Mouse (Mus musculus) lung, embryonic 15.5 days (tissue): ENCODE measurements around the gene Hist2h2be. TPM values are rescaled to one million over a fixed set of nuclear protein-coding genes. Genes with fewer than 3 reads are reported as not detected.
"Not testable (repeated sequence)": the region's sequence is repeated elsewhere in the genome, so short reads cannot be mapped to it uniquely, and the experiment has no call there.

Experiments used
- ATAC-seq: fragments of 200-750 bp; cut with Nextera tagmentation; 2 replicates; pipeline ENCODE4 v1.8.0; 2017; ENCODE audit warnings: moderate number of reproducible peaks, borderline replicate concordance; ENCODE audit not compliant: low FRiP score, low TSS enrichment; ENCODE audit errors: extremely low read depth
- H3K27ac ChIP-seq: fragments of 300-500 bp; sonication (generic); 2 replicates; pipeline ENCODE4 v1.5.1; 2015; ENCODE audit warnings: moderate library complexity, mild to moderate bottlenecking, inconsistent platforms
- H3K27me3 ChIP-seq: fragments of 300-500 bp; sonication (generic); 2 replicates; pipeline ENCODE4 v1.6.1; 2015; ENCODE audit warnings: inconsistent platforms
- H3K36me3 ChIP-seq: fragments of 300-500 bp; sonication (generic); 2 replicates; pipeline ENCODE4 v1.6.1; 2015; ENCODE audit warnings: inconsistent platforms
- H3K4me1 ChIP-seq: fragments of 300-500 bp; sonication (generic); 2 replicates; pipeline ENCODE4 v1.6.1; 2015; ENCODE audit warnings: inconsistent platforms
- H3K4me2 ChIP-seq: fragments of 300-500 bp; sonication (generic); 2 replicates; pipeline ENCODE4 v1.6.1; 2015; ENCODE audit warnings: inconsistent platforms, mild to moderate bottlenecking, moderate library complexity
- H3K4me3 ChIP-seq: fragments of 300-500 bp; sonication (generic); 2 replicates; pipeline ENCODE4 v1.5.1; 2015; ENCODE audit warnings: mild to moderate bottlenecking, inconsistent platforms
- H3K9ac ChIP-seq: fragments of 300-500 bp; sonication (generic); 2 replicates; pipeline ENCODE4 v1.6.1; 2015; ENCODE audit warnings: inconsistent platforms
- H3K9me3 ChIP-seq: fragments of 300-500 bp; sonication (generic); 2 replicates; pipeline ENCODE4 v1.6.1; 2016; ENCODE audit warnings: inconsistent platforms
- WGBS: fragments of 180-500 bp; shearing (Covaris S2); methylation state at CpG from one replicate; pipeline ENCODE4 v1.1.7; 2015; 5-methylcytosine and 5-hydroxymethylcytosine counted together
- polyA plus RNA-seq: library from polyadenylated mRNA; unstranded; fragments of >200 nt; fragmentation: Nextera tagmentation; extraction: Ambion mirVana; gene quantifications from 2 replicates; pipeline ENCODE4 v1.2.1, GENCODE M21; 2015

The Hist2h2be gene
- polyA plus RNA-seq, 1 experiment from 2014 or later: 7.4 TPM

GRCm38 (mm10) chr3:96245003-96245886 lies 24.3 kb downstream of the Hist2h2be start, which contains the start of gene Hist2h2aa1:
TSS of gene Hist2h2aa1 (plus strand) at chr3:96245497.
- Histone ChIP-seq H3K4me3 (peak within 1 kb of the TSS; percentile 51), H3K4me1 (peaks cover 41% of the 10 kb centered on the region), H3K9ac (peak within 1 kb of the TSS; percentile 83), H3K4me2 (peak within 1 kb of the TSS; percentile 63), H3K27ac (peak within 1 kb of the TSS; percentile 99)
- peak; percentile 87 for ATAC-seq
- not testable (repeated sequence) for H3K9me3 ChIP-seq, H3K27me3 ChIP-seq, H3K36me3 ChIP-seq
- WGBS: under 1% methylated on average over 32 of the region's 88 CpGs

GRCm38 (mm10) chr3:96246018-96246417 lies 25.1 kb downstream of the Hist2h2be start:
- 0 out of 2 replicates have a peak overlapping the region, but pooled peaks have one; percentile 29 for H3K9ac ChIP-seq
- WGBS: 0% methylated on average over 12 of the region's 21 CpGs

GRCm38 (mm10) chr3:96246427-96246856 lies 25.5 kb downstream of the Hist2h2be start, which contains the start of gene Hist2h3c1:
TSS of gene Hist2h3c1 (plus strand) at chr3:96246685.
- Histone ChIP-seq H3K4me3 (peak within 1 kb of the TSS; percentile 46), H3K4me1 (peaks cover 34% of the 10 kb centered on the region), H3K4me2 (peak within 1 kb of the TSS; percentile 59), H3K27ac (peak within 1 kb of the TSS; percentile 83), H3K9ac (peak within 1 kb of the TSS; percentile 37)
- H3K36me3 ChIP-seq, H3K27me3 ChIP-seq, H3K9me3 ChIP-seq: not testable (repeated sequence)
- ATAC-seq: peak; percentile 94
- 0% methylated on average over 6 of the region's 47 CpGs for WGBS

More at GRCm38 (mm10) chr3:96246018-96246417, 25.1 kb downstream of the Hist2h2be start:
- H3K27ac ChIP-seq: peak overlapping the region; percentile 83
- H3K27me3 ChIP-seq, H3K9me3 ChIP-seq, H3K4me2 ChIP-seq, ATAC-seq, H3K36me3 ChIP-seq: not testable (repeated sequence)
- peak overlapping the region; percentile 34 for H3K4me3 ChIP-seq
- H3K4me1 ChIP-seq: peaks cover 37% of the 10 kb centered on the region

GRCm38 (mm10) chr3:96247356-96248140 lies 26.6 kb downstream of the Hist2h2be start:
- Histone ChIP-seq H3K36me3 (no peaks in the 10 kb centered on the region), H3K9ac (peak overlapping the region; percentile 37), H3K27me3 (peaks cover 5% of the 10 kb centered on the region; the same call in 1 of the 2 replicates), H3K4me2 (peak overlapping the region; percentile 59), H3K9me3 (no peaks in the 10 kb centered on the region), H3K4me1 (peaks cover 34% of the 10 kb centered on the region), H3K4me3 (peak overlapping the region; percentile 46), H3K27ac (peak overlapping the region; percentile 49)
- no peak for ATAC-seq
- 2% methylated on average over 11 of the region's 11 CpGs for WGBS

DNA sequence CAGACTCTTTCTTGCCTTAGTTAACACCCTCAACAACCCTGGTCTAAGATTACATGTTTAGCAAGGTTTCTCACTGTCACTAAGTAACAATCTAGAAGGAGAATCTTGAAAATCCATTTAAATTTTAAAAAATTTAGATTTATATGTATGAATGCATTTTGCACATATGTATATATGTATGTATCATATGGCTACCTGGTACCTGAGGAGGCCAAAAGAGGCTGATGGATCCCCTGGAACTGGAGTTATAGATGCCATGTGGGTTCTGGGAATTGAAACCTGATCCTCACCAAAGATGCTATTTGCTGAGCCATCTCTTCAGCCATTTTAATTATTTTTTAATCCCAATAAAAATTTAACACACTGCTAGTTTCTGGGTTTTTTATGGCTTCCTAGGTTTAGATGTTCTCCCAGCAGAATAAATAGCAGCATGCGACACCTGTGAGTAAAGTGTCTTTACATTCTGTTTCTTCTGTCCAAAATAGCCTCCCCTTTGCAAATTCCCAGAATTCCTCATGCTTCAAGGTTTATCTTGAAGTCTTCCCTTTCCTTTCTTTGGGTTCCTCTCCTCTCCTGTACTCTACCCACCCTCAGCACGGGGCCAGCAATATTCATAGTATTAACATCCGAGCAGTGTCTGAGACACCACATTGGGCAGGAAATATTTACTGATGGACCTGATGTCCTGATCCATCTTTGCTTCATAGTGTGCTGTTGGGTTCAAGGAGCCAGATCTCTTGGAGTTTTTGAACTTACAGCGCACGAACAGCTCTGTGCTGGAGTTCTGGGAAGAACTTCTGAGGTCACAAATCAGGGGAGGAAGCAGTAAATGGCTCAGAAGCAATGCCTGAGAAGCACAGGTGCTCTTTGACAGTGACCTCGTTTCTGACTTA lies 27.5 kb downstream of the Hist2h2be start:
- Histone ChIP-seq H3K36me3 (no peaks in the 10 kb centered on the region), H3K27me3 (peaks cover 13% of the 10 kb centered on the region; the same call in 1 of the 2 replicates), H3K4me2 (peak overlapping the region; percentile 59), H3K27ac (no peak overlapping the region), H3K4me1 (peaks cover 31% of the 10 kb centered on the region), H3K4me3 (peak overlapping the region; percentile 46), H3K9ac (peak overlapping the region; percentile 37), H3K9me3 (no peaks in the 10 kb centered on the region)
- WGBS: 35% methylated on average over 6 of the region's 6 CpGs
- no peak for ATAC-seq

- ATAC-seq: no peak
- Histone ChIP-seq H3K4me2 (peak overlapping the region; percentile 59), H3K4me3 (peak overlapping the region; percentile 46), H3K4me1 (peaks cover 25% of the 10 kb centered on the region), H3K9me3 (no peaks in the 10 kb centered on the region), H3K9ac (no peak overlapping the region), H3K27ac (no peak overlapping the region), H3K36me3 (no peaks in the 10 kb centered on the region), H3K27me3 (peaks cover 19% of the 10 kb centered on the region; the same call in 1 of the 2 replicates)
- 38% methylated on average over 4 of the region's 4 CpGs for WGBS
Observed at GRCm38 (mm10) chr3:96249034-96249345, 28.1 kb downstream of the Hist2h2be start.

DNA sequence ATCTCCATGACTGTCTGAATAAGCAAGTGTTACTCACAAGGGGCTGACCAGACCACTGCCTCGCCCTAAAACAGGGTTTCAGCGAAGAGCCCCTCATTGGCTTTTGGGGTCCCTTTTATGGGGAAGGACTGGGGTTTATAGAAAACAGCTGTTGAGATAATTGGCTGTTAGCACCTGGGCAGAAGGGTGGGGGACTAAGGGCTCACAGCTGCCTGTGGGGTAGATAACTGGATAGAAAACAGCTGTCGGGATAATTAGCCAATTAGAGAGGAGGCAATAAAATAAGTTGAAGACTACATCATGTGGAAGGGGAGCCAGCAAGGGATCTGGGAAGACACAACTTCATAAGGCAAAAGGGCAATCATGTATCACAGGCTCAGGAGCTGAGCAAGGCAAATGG lies 30.0 kb downstream of the Hist2h2be start:
- Histone ChIP-seq H3K4me2 (no peak overlapping the region), H3K27ac (no peak overlapping the region), H3K4me3 (no peak overlapping the region), H3K9me3 (no peaks in the 10 kb centered on the region), H3K27me3 (peaks cover 34% of the 10 kb centered on the region), H3K36me3 (no peaks in the 10 kb centered on the region), H3K9ac (no peak overlapping the region), H3K4me1 (peaks cover 19% of the 10 kb centered on the region)
- ATAC-seq: no peak
- 74% methylated on average over 3 of the region's 3 CpGs for WGBS

GRCm38 (mm10) chr3:96251787-96252186 lies 30.9 kb downstream of the Hist2h2be start:
- H3K4me3 ChIP-seq: no peak overlapping the region
- H3K36me3 ChIP-seq: no peaks in the 10 kb centered on the region
- ATAC-seq: no peak
- peaks cover 21% of the 10 kb centered on the region for H3K4me1 ChIP-seq
- peaks cover 34% of the 10 kb centered on the region for H3K27me3 ChIP-seq
- 83% methylated on average over 3 of the region's 3 CpGs for WGBS
- no peak overlapping the region for H3K27ac ChIP-seq
- no peak overlapping the region for H3K9ac ChIP-seq
- H3K9me3 ChIP-seq: no peaks in the 10 kb centered on the region
- H3K4me2 ChIP-seq: no peak overlapping the region

DNA sequence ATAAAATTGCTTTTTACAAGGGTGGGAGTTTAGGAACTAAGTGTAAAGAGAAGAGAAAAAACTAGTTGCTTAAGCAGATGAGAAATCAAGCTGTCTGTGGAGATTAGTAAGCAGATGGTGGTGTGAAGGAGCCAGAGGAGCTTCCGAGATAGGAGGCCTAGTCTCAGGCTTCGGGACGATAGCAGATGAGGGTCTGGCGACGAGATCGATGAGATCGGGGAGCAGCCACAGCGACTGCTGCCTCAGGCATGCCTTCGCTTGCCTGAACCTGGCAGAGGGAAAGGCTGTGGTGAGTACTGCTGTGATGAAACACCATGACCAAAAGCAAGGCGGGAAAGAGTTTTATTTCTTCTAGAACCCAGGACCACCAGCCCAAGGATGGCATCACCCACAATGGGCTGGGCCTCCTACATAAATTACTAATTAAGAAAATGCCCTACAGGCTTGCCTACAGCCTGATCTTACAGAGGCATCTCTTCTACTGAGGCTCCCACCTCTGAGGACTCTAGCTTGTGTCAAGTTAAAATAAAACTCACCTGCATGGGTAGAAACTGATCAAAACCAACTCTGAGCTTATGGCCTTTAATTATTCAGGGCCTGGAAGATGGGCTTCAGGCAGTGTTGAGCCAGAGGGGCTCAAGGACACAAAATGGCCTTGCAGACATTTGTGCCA lies 33.9 kb downstream of the Hist2h2be start:
- ATAC-seq: no peak
- Histone ChIP-seq H3K27me3 (peaks cover 41% of the 10 kb centered on the region), H3K36me3 (no peaks in the 10 kb centered on the region), H3K4me1 (0 out of 2 replicates have a peak, but pooled peaks cover 4% of the 10 kb centered on the region), H3K27ac (no peak overlapping the region), H3K9ac (no peak overlapping the region), H3K4me2 (no peak overlapping the region), H3K4me3 (no peak overlapping the region), H3K9me3 (no peaks in the 10 kb centered on the region)
- WGBS: 38% methylated on average over 10 of the region's 10 CpGs

DNA sequence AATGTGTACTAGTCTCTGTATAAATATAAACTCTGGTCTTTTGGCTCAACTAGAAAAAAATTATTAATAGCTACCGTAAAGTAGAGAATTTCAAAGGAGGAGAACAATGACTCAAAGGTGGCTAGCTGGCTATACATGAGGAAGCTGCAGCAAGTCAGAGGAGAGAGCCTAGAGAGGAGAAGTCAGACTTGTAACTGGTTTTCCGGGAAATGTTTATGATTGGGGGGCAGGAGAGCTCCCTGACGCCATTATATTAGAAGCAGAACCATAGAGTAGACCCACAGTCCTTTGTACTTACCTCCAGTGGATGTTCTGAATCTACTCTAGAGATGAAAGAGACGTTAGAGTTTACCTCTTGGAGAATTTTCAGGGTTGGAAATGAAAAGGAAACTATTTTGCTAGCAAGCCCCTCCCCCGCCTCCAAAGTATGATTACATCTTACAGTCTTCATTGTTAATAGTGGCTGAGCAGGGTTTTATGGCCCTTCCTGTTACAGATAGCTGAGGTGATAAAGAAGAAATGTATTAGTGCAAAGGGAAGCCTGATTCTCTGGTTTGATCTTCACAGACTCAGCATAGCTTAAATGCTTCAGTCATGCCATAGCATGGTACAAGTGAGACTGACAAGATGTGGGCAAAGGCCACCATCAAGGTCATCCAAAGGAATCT lies 35.1 kb downstream of the Hist2h2be start:
- Histone ChIP-seq H3K4me3 (no peak overlapping the region), H3K27me3 (peaks cover 41% of the 10 kb centered on the region), H3K9me3 (no peaks in the 10 kb centered on the region), H3K27ac (no peak overlapping the region), H3K9ac (no peak overlapping the region), H3K4me2 (no peak overlapping the region), H3K4me1 (0 out of 2 replicates have a peak, but pooled peaks cover 4% of the 10 kb centered on the region), H3K36me3 (no peaks in the 10 kb centered on the region)
- WGBS: 54% methylated on average over 5 of the region's 5 CpGs
- ATAC-seq: no peak
